Mouse (Mus musculus) right cerebral cortex, adult 18-20 months (tissue): ENCODE measurements at regions not wholly inside any gene's neighbourhood (a gene's known extent, or its start where the extent isn't known, plus 50 kb on each side); places are given as distances from the start of the nearest gene placed in this dataset.
A peak's percentile ranks its signal among the peaks of the same experiment; 100 is the strongest.

ENCODE experiments used
- DNase-seq: peaks from one replicate; pipeline ENCODE4 v3.0.0; 2022; ENCODE audit warnings: mixed read lengths

DNA sequence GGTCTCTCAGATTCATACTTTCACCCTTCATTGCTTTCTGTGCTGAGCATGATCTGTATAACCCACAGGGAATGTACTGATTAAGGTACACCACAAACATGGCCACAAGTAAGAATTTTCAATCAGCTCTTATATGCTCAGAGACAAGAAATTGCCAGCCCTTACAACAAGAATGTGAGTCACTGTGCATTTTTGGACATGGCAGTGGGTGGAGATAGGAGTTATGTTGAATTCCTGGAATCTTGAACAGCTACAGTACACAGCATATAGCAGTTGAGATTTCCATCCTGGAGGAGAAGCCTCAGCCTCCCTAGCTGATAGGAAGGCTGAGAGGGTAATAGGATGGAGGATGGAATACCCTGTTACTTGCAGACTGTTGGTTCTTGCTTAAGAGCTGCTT, 173.8 kb upstream of the Nudt11 start:
- DNase-seq = peak; percentile 4

DNA sequence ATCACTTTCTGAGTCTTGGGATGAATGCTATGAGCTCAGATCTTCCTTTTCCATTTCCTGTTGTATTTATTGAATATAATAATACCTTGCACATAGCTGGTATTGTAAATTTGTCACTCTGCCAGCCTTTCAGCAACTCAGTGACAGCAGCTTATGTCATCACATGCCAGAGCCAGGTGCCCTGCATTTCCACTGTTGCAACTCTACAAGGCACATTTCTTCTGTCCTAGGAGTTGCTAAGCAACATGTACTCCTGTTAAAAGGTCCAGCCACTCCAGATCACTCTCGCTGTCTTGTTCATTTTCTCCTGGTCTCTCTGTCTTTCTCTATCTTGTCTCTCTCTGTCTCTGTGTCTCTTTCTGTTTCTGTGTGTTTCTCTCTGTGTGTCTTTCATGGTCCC, 130.1 kb upstream of the Nudt11 start:
- DNase-seq = no peak

DNA sequence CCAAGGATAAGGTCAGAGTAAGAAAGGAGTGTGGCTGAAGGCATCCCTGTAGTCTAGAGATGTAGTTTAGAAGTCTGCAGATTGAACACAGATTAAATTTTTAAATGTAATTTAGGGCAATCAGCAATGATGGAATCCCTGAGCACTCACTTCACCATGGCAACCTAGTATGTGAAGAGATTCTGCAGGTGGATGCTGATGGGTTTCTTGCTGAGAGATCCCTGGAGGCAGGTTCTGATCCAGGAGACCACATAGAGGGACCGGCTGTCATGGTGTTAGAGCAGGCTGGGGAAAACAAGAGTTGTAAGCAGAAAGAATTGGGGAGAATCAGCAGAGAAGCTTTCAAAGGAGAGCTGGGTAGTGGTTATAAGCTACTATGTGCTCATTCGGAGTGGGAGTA, 113.7 kb upstream of the Nudt11 start:
- DNase-seq = no peak

DNA sequence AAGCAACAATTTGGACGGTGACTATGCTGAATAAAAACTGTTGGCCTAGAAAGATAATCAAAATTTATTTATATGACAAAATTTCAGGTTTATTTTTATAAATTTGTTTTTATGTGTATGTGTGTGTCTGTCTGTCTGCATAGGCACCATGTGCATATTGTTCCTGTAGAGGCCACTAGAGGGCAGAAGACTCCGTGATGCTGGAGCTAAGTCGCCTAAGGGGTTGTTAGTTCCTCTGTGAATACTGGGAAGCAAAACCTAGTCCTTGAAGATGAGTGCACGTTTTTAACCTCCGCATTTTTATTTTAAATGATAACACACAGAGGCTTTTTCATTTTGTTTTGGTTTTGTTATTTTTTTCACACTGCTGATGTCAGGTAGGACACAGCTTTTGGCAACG, 105.3 kb upstream of the Nudt11 start:
- DNase-seq = no peak
